Mouse (Mus musculus): ENCODE data around the gene Hoxc9. TPM values are rescaled to one million over a fixed set of nuclear protein-coding genes. Genes with fewer than 3 reads are reported as not detected.

Hoxc9 gene
- polyA plus RNA-seq, 1 experiment from 2014 or later: 0.49 TPM

- no peak overlapping the region for H3K27ac ChIP-seq
- peaks cover 100% of the 10 kb centered on the region for H3K27me3 ChIP-seq (ENCODE audit: insufficient read depth, poor library complexity, severe bottlenecking)
- 1% methylated on average over 3 of the region's 3 CpGs for WGBS
- no peak overlapping the region for H3K4me3 ChIP-seq
- H3K4me1 ChIP-seq: peaks cover 7% of the 10 kb centered on the region
- no peaks in the 10 kb centered on the region for H3K9me3 ChIP-seq
- H3K36me3 ChIP-seq: no peaks in the 10 kb centered on the region
- DNase-seq (ENCODE audit: low spot score): no peak
Observed at GRCm38 (mm10) chr15:102984925-102985324, 8.7 kb downstream of the Hoxc9 start.

GRCm38 (mm10) chr15:102987124-102987833, 11.0 kb downstream of the Hoxc9 start:
- H3K36me3 ChIP-seq: no peaks in the 10 kb centered on the region
- peak; percentile 94 for DNase-seq (ENCODE audit: low spot score)
- no peak overlapping the region for H3K4me3 ChIP-seq
- 3% methylated on average over 21 of the region's 21 CpGs for WGBS
- peaks cover 9% of the 10 kb centered on the region; the same call in 1 of the 2 replicates for H3K4me1 ChIP-seq
- H3K27me3 ChIP-seq (ENCODE audit: insufficient read depth, poor library complexity, severe bottlenecking): peaks cover 100% of the 10 kb centered on the region
- no peak overlapping the region for H3K27ac ChIP-seq
- no peaks in the 10 kb centered on the region for H3K9me3 ChIP-seq

- DNase-seq (ENCODE audit: low spot score): no peak
- Histone ChIP-seq H3K27me3 (ENCODE audit: insufficient read depth, poor library complexity, severe bottlenecking) (peaks cover 100% of the 10 kb centered on the region), H3K27ac (no peak overlapping the region), H3K9me3 (no peaks in the 10 kb centered on the region), H3K36me3 (no peaks in the 10 kb centered on the region), H3K4me3 (no peak overlapping the region), H3K4me1 (peaks cover 9% of the 10 kb centered on the region; the same call in 1 of the 2 replicates)
- WGBS: 17% methylated on average over 5 of the region's 5 CpGs
Observed at GRCm38 (mm10) chr15:102988078-102988477, 11.8 kb downstream of the Hoxc9 start.

GRCm38 (mm10) chr15:102990461-102991397, 14.5 kb downstream of the Hoxc9 start, which contains the start of gene Hoxc8:
Gene Hoxc8, plus strand, starts transcription at chr15:102990607.
- Histone ChIP-seq H3K4me3 (peak within 1 kb of the TSS; percentile 36), H3K9me3 (no peaks in the 10 kb centered on the region), H3K36me3 (no peaks in the 10 kb centered on the region), H3K4me1 (peaks cover 9% of the 10 kb centered on the region; the same call in 1 of the 2 replicates), H3K27me3 (ENCODE audit: insufficient read depth, poor library complexity, severe bottlenecking) (peaks cover 99% of the 10 kb centered on the region), H3K27ac (no peak within 1 kb of the TSS)
- WGBS: 1% methylated on average over 66 of the region's 69 CpGs
- no peak for DNase-seq (ENCODE audit: low spot score)

- 2% methylated on average over 7 of the region's 7 CpGs for WGBS
Observed at GRCm38 (mm10) chr15:102991782-102992181, 15.5 kb downstream of the Hoxc9 start.

GRCm38 (mm10) chr15:102992206-102992605, 16.0 kb downstream of the Hoxc9 start:
- Histone ChIP-seq H3K27ac (no peak overlapping the region), H3K4me3 (no peak overlapping the region), H3K36me3 (no peaks in the 10 kb centered on the region), H3K27me3 (ENCODE audit: insufficient read depth, poor library complexity, severe bottlenecking) (peaks cover 99% of the 10 kb centered on the region), H3K9me3 (no peaks in the 10 kb centered on the region), H3K4me1 (peaks cover 9% of the 10 kb centered on the region; the same call in 1 of the 2 replicates)
- under 1% methylated on average over 11 of the region's 11 CpGs for WGBS
- no peak for DNase-seq (ENCODE audit: low spot score)

More at GRCm38 (mm10) chr15:102991782-102992181, 15.5 kb downstream of the Hoxc9 start:
- H3K4me1 ChIP-seq: peaks cover 9% of the 10 kb centered on the region; the same call in 1 of the 2 replicates
- no peaks in the 10 kb centered on the region for H3K36me3 ChIP-seq
- H3K27ac ChIP-seq: no peak overlapping the region
- H3K27me3 ChIP-seq (ENCODE audit: insufficient read depth, poor library complexity, severe bottlenecking): peaks cover 99% of the 10 kb centered on the region
- DNase-seq (ENCODE audit: low spot score): no peak
- no peak overlapping the region for H3K4me3 ChIP-seq
- no peaks in the 10 kb centered on the region for H3K9me3 ChIP-seq

GRCm38 (mm10) chr15:102992863-102993262, 16.6 kb downstream of the Hoxc9 start:
- H3K9me3 ChIP-seq: no peaks in the 10 kb centered on the region
- H3K27me3 ChIP-seq (ENCODE audit: insufficient read depth, poor library complexity, severe bottlenecking): peaks cover 99% of the 10 kb centered on the region
- H3K27ac ChIP-seq: no peak overlapping the region
- 4% methylated on average over 3 of the region's 3 CpGs for WGBS
- H3K36me3 ChIP-seq: no peaks in the 10 kb centered on the region
- H3K4me1 ChIP-seq: peaks cover 9% of the 10 kb centered on the region; the same call in 1 of the 2 replicates
- no peak for DNase-seq (ENCODE audit: low spot score)
- H3K4me3 ChIP-seq: no peak overlapping the region

GRCm38 (mm10) chr15:102996548-102996947, 20.3 kb downstream of the Hoxc9 start:
- H3K4me1 ChIP-seq: peaks cover 32% of the 10 kb centered on the region
- H3K27me3 ChIP-seq (ENCODE audit: insufficient read depth, poor library complexity, severe bottlenecking): peaks cover 99% of the 10 kb centered on the region
- 1% methylated on average over 9 of the region's 9 CpGs for WGBS
- no peak for DNase-seq (ENCODE audit: low spot score)
- no peaks in the 10 kb centered on the region for H3K36me3 ChIP-seq
- no peaks in the 10 kb centered on the region for H3K9me3 ChIP-seq
- H3K27ac ChIP-seq: no peak overlapping the region
- no peak overlapping the region for H3K4me3 ChIP-seq

- 0% methylated on average over 3 of the region's 3 CpGs for WGBS
- Histone ChIP-seq H3K27me3 (ENCODE audit: insufficient read depth, poor library complexity, severe bottlenecking) (peaks cover 99% of the 10 kb centered on the region), H3K36me3 (no peaks in the 10 kb centered on the region), H3K9me3 (no peaks in the 10 kb centered on the region), H3K4me1 (peaks cover 32% of the 10 kb centered on the region), H3K27ac (no peak overlapping the region), H3K4me3 (no peak overlapping the region)
- no peak for DNase-seq (ENCODE audit: low spot score)
Observed at GRCm38 (mm10) chr15:102997431-102997830, 21.2 kb downstream of the Hoxc9 start.

GRCm38 (mm10) chr15:102997939-102998355, 21.7 kb downstream of the Hoxc9 start, which contains the start of gene Hoxc6:
Gene Hoxc6, plus strand, starts transcription at chr15:102998257.
- Histone ChIP-seq H3K9me3 (no peaks in the 10 kb centered on the region), H3K4me1 (peaks cover 32% of the 10 kb centered on the region), H3K27ac (peak within 1 kb of the TSS; percentile 60; the same call in 1 of the 2 replicates), H3K4me3 (peak within 1 kb of the TSS; percentile 63), H3K36me3 (no peaks in the 10 kb centered on the region), H3K27me3 (ENCODE audit: insufficient read depth, poor library complexity, severe bottlenecking) (peaks cover 99% of the 10 kb centered on the region)
- DNase-seq (ENCODE audit: low spot score): no peak
- 2% methylated on average over 19 of the region's 19 CpGs for WGBS

- peaks cover 32% of the 10 kb centered on the region for H3K4me1 ChIP-seq
- H3K4me3 ChIP-seq: peak overlapping the region; percentile 63
- H3K36me3 ChIP-seq: no peaks in the 10 kb centered on the region
- H3K9me3 ChIP-seq: no peaks in the 10 kb centered on the region
- H3K27me3 ChIP-seq (ENCODE audit: insufficient read depth, poor library complexity, severe bottlenecking): peaks cover 100% of the 10 kb centered on the region
- DNase-seq (ENCODE audit: low spot score): no peak
- 0% methylated on average over 19 of the region's 19 CpGs for WGBS
- peak overlapping the region; percentile 60; the same call in 1 of the 2 replicates for H3K27ac ChIP-seq
Observed at GRCm38 (mm10) chr15:102998608-102999182, 22.5 kb downstream of the Hoxc9 start.

GRCm38 (mm10) chr15:102999183-102999831, 23.1 kb downstream of the Hoxc9 start:
- WGBS: under 1% methylated on average over 33 of the region's 33 CpGs
- H3K36me3 ChIP-seq: no peaks in the 10 kb centered on the region
- H3K27ac ChIP-seq: peak overlapping the region; percentile 60; the same call in 1 of the 2 replicates
- peaks cover 100% of the 10 kb centered on the region for H3K27me3 ChIP-seq (ENCODE audit: insufficient read depth, poor library complexity, severe bottlenecking)
- no peak for DNase-seq (ENCODE audit: low spot score)
- no peaks in the 10 kb centered on the region for H3K9me3 ChIP-seq
- H3K4me3 ChIP-seq: peak overlapping the region; percentile 63
- H3K4me1 ChIP-seq: peaks cover 32% of the 10 kb centered on the region

All from heart, embryonic 10.5 days (tissue).